Mouse (Mus musculus) MEL (cell line): Measurements from ENCODE around the gene Fmo3. TPM values are rescaled to one million over a fixed set of nuclear protein-coding genes. Genes with fewer than 3 reads are reported as not detected.

Source experiments
- DNase-seq: peaks from one replicate; pipeline ENCODE4 v3.0.0; 2011; ENCODE audit warnings: low read depth, low spot score
- H3K27ac ChIP-seq: 2 replicates; pipeline ENCODE4 v1.5.1; 2012; ENCODE audit warnings: low read depth, mild to moderate bottlenecking, control low read depth, low read length, moderate library complexity; ENCODE audit not compliant: control insufficient read depth
- H3K27me3 ChIP-seq, 2 experiments: fragments of 150-350 bp in 1 of 2; sonication (generic) in 1 of 2; 2 replicates each; pipeline ENCODE4 v1.6.1; 2012; ENCODE audit warnings: low read length in 2 of 2, mild to moderate bottlenecking in 2 of 2, improper control_type of control experiment in 1 of 2, moderate library complexity in 1 of 2; ENCODE audit not compliant: insufficient read depth in 2 of 2, control insufficient read depth in 1 of 2
- H3K36me3 ChIP-seq, 2 experiments: 2 replicates each; pipeline ENCODE4 v1.6.1; 2012 to 2014; ENCODE audit warnings: low read length in 2 of 2, improper control_type of control experiment in 1 of 2, inconsistent platforms in 1 of 2, mild to moderate bottlenecking in 1 of 2; ENCODE audit not compliant: insufficient read depth in 2 of 2, control insufficient read depth in 1 of 2
- H3K4me1 ChIP-seq, 2 experiments: fragments of 150-350 bp in 1 of 2; sonication (generic) in 1 of 2; 2 replicates each; pipeline ENCODE4 v1.6.1; 2012; ENCODE audit warnings: low read length in 2 of 2, improper control_type of control experiment in 1 of 2, mild to moderate bottlenecking in 1 of 2; ENCODE audit not compliant: insufficient read depth in 2 of 2, control insufficient read depth in 1 of 2
- H3K4me3 ChIP-seq, 2 experiments: fragments of 150-350 bp in 1 of 2; sonication (generic) in 1 of 2; 2 replicates each; pipeline ENCODE4 v1.5.1; 2012; ENCODE audit warnings: low read depth in 2 of 2, low read length in 2 of 2, mild to moderate bottlenecking in 2 of 2, moderate library complexity in 2 of 2, control low read depth in 1 of 2, improper control_type of control experiment in 1 of 2; ENCODE audit not compliant: control insufficient read depth in 1 of 2, insufficient read depth in 1 of 2
- H3K79me2 ChIP-seq: 2 replicates; pipeline ENCODE4 v1.6.1; 2012; ENCODE audit warnings: mild to moderate bottlenecking, low read length, moderate library complexity; ENCODE audit not compliant: control insufficient read depth, poor library complexity, insufficient read depth
- H3K9ac ChIP-seq: 2 replicates; pipeline ENCODE4 v1.6.1; 2012; ENCODE audit warnings: low read depth, mild to moderate bottlenecking, control low read depth, low read length, moderate library complexity; ENCODE audit not compliant: control insufficient read depth, poor library complexity, severe bottlenecking
- H3K9me3 ChIP-seq: fragments of 150-350 bp; sonication (generic); replicated peaks from 2 replicates; pipeline ENCODE4 v1.6.1; 2012; ENCODE audit warnings: mild to moderate bottlenecking, low read length, improper control_type of control experiment, moderate library complexity; ENCODE audit not compliant: insufficient read depth
- BHLHE40 ChIP-seq: IDR thresholded peaks from 2 replicates; pipeline ENCODE4 v1.6.1; 2012; ENCODE audit warnings: low read depth, mild to moderate bottlenecking, inconsistent platforms, low read length, improper control_type of control experiment, borderline replicate concordance
- CHD1 ChIP-seq: IDR thresholded peaks from 2 replicates; pipeline ENCODE4 v1.6.1; 2012; ENCODE audit warnings: low read depth, mild to moderate bottlenecking, inconsistent platforms, low read length, improper control_type of control experiment
- CHD2 ChIP-seq: IDR thresholded peaks from 2 replicates; pipeline ENCODE4 v1.6.1; 2011; ENCODE audit warnings: low read length, improper control_type of control experiment
- CTCF ChIP-seq, 3 experiments: IDR thresholded peaks in 2 of 3; conservative IDR thresholded peaks in 1 of 3; 2 replicates each; pipeline ENCODE4 v1.5.1; 2011 to 2012; ENCODE audit warnings: low read length in 3 of 3, low read depth in 2 of 3, mild to moderate bottlenecking in 2 of 3, improper control_type of control experiment in 1 of 3, inconsistent platforms in 1 of 3, mixed read lengths in 1 of 3, moderate library complexity in 1 of 3; ENCODE audit not compliant: control insufficient read depth in 1 of 3, insufficient read depth in 1 of 3, poor library complexity in 1 of 3, severe bottlenecking in 1 of 3
- ELF1 ChIP-seq: IDR thresholded peaks from 2 replicates; pipeline ENCODE4 v1.6.1; 2014; ENCODE audit warnings: low read depth, mild to moderate bottlenecking, inconsistent platforms, low read length, improper control_type of control experiment, moderate library complexity
- HCFC1 ChIP-seq: IDR thresholded peaks from 2 replicates; pipeline ENCODE4 v1.6.1; 2012; ENCODE audit warnings: low read depth, mild to moderate bottlenecking, inconsistent platforms, low read length, improper control_type of control experiment, moderate library complexity
- MAZ ChIP-seq: IDR thresholded peaks from 2 replicates; pipeline ENCODE4 v1.6.1; 2012; ENCODE audit warnings: low read depth, mild to moderate bottlenecking, inconsistent platforms, low read length, improper control_type of control experiment
- MEF2A ChIP-seq: IDR thresholded peaks from 2 replicates; pipeline ENCODE4 v1.6.1; 2014; ENCODE audit warnings: low read depth, mild to moderate bottlenecking, inconsistent platforms, low read length, improper control_type of control experiment; ENCODE audit not compliant: poor library complexity, insufficient replicate concordance, severe bottlenecking; ENCODE audit errors: extremely low read depth
- MYB ChIP-seq: IDR thresholded peaks from 2 replicates; pipeline ENCODE4 v1.6.1; 2011; ENCODE audit warnings: mild to moderate bottlenecking, low read depth, low read length, improper control_type of control experiment
- MYC ChIP-seq: IDR thresholded peaks from 2 replicates; pipeline ENCODE4 v1.6.1; 2011; ENCODE audit warnings: low read depth, mild to moderate bottlenecking, low read length, improper control_type of control experiment, moderate library complexity
- NRF1 ChIP-seq: IDR thresholded peaks from 2 replicates; pipeline ENCODE4 v1.6.1; 2014; ENCODE audit warnings: low read depth, mild to moderate bottlenecking, inconsistent platforms, low read length, improper control_type of control experiment, moderate library complexity; ENCODE audit not compliant: poor library complexity, insufficient read depth, severe bottlenecking
- RCOR1 ChIP-seq: IDR thresholded peaks from 2 replicates; pipeline ENCODE4 v1.6.1; 2012; ENCODE audit warnings: low read depth, mild to moderate bottlenecking, inconsistent platforms, low read length, improper control_type of control experiment
- SIN3A ChIP-seq: IDR thresholded peaks from 2 replicates; pipeline ENCODE4 v1.6.1; 2012; ENCODE audit warnings: low read length, improper control_type of control experiment, inconsistent platforms
- SMC3 ChIP-seq: IDR thresholded peaks from 2 replicates; pipeline ENCODE4 v1.6.1; 2011; ENCODE audit warnings: low read depth, low read length, improper control_type of control experiment
- TBP ChIP-seq: IDR thresholded peaks from 2 replicates; pipeline ENCODE4 v1.8.0; 2011; ENCODE audit warnings: low read depth, low read length, improper control_type of control experiment
- TCF12 ChIP-seq: IDR thresholded peaks from 2 replicates; pipeline ENCODE4 v1.6.1; 2014; ENCODE audit warnings: low read depth, mild to moderate bottlenecking, inconsistent platforms, low read length, improper control_type of control experiment, moderate library complexity
- UBTF ChIP-seq: IDR thresholded peaks from 2 replicates; pipeline ENCODE4 v1.6.1; 2012; ENCODE audit warnings: low read depth, mild to moderate bottlenecking, inconsistent platforms, low read length, improper control_type of control experiment, moderate library complexity, borderline replicate concordance; ENCODE audit not compliant: insufficient read depth
- USF1 ChIP-seq: IDR thresholded peaks from 2 replicates; pipeline ENCODE4 v1.6.1; 2014; ENCODE audit warnings: low read depth, mild to moderate bottlenecking, inconsistent platforms, low read length, improper control_type of control experiment, moderate library complexity
- USF2 ChIP-seq, 2 experiments: IDR thresholded peaks; 2 replicates each; pipeline ENCODE4 v1.6.1; 2011 to 2012; ENCODE audit warnings: improper control_type of control experiment in 2 of 2, low read length in 2 of 2, borderline replicate concordance in 1 of 2, inconsistent platforms in 1 of 2, low read depth in 1 of 2, mild to moderate bottlenecking in 1 of 2; ENCODE audit not compliant: insufficient read depth in 1 of 2
- ZC3H11A ChIP-seq: IDR thresholded peaks from 2 replicates; pipeline ENCODE4 v1.6.1; 2012; ENCODE audit warnings: low read depth, mild to moderate bottlenecking, inconsistent platforms, low read length, improper control_type of control experiment
- ZMIZ1 ChIP-seq: IDR thresholded peaks from 2 replicates; pipeline ENCODE4 v1.6.1; 2012; ENCODE audit warnings: low read depth, mild to moderate bottlenecking, inconsistent platforms, low read length, improper control_type of control experiment, moderate library complexity
- polyA plus RNA-seq, 2 experiments: library from polyadenylated mRNA; stranded (reverse) in 1 of 2; unstranded in 1 of 2; fragments of >175 nt in 1 of 2; fragments of >200 nt in 1 of 2; gene quantifications; 2 replicates each; pipeline versions ENCODE4 v1.2.1 to v1.2.4; 2012; ENCODE audit warnings: low replicate concordance in 2 of 2, low read depth in 1 of 2; ENCODE audit not compliant: insufficient read length in 2 of 2, insufficient read depth in 1 of 2, missing spikeins in 1 of 2
- total RNA-seq: library from RNA; depleted of rRNA; stranded (reverse); fragments of 300-350 nt; gene quantifications from 2 replicates; pipeline ENCODE4 v1.2.3, GENCODE M21; 2012

The Fmo3 gene
- total and polyA plus RNA-seq, 3 experiments: not detected

GRCm38 (mm10) chr1:162937415-162937814 lies 46.9 kb downstream of the Fmo3 start, which contains the start of gene Fmo6:
Gene Fmo6 (minus strand): TSS chr1:162937515.
- no peak for DNase-seq
- no peak for TF ChIP-seq MEF2A
- no peak for TF ChIP-seq BHLHE40
- TF ChIP-seq NRF1: no peak
- no peak for TF ChIP-seq SMC3
- TF ChIP-seq ELF1: no peak
- no peak for TF ChIP-seq CTCF (IDR thresholded peaks at IDR 0.05 in 2 of 3, conservative IDR thresholded peaks at IDR 0.05 in 1 of 3; ENCODE audit: control insufficient read depth in 1 of 3, insufficient read depth in 1 of 3, low read depth in 2 of 3, low read length in 3 of 3, poor library complexity in 1 of 3, severe bottlenecking in 1 of 3)
- no peak for TF ChIP-seq CHD1
- TF ChIP-seq ZMIZ1: no peak
- no peaks in the 10 kb centered on the region for H3K4me1 ChIP-seq
- H3K36me3 ChIP-seq: no peaks in the 10 kb centered on the region
- no peak within 1 kb of the TSS for H3K9ac ChIP-seq
- no peaks in the 10 kb centered on the region for H3K27me3 ChIP-seq
- no peak within 1 kb of the TSS for H3K27ac ChIP-seq
- H3K4me3 ChIP-seq: no peak within 1 kb of the TSS
- H3K79me2 ChIP-seq: no peaks in the 10 kb centered on the region
- no peaks in the 10 kb centered on the region for H3K9me3 ChIP-seq

GRCm38 (mm10) chr1:162934374-162935012 lies 49.8 kb downstream of the Fmo3 start:
- Histone ChIP-seq H3K4me1 (no peaks in the 10 kb centered on the region), H3K36me3 (no peaks in the 10 kb centered on the region), H3K27ac (no peak overlapping the region), H3K4me3 (no peak overlapping the region), H3K27me3 (no peaks in the 10 kb centered on the region), H3K9me3 (no peaks in the 10 kb centered on the region), H3K9ac (no peak overlapping the region), H3K79me2 (no peaks in the 10 kb centered on the region)
- DNase-seq: no peak
- TF ChIP-seq MYC (no peak), HCFC1 (no peak), MAZ (no peak), CHD2 (no peak), USF2 (IDR thresholded peaks at IDR 0.05; ENCODE audit: borderline replicate concordance in 1 of 2, insufficient read depth in 1 of 2, low read depth in 1 of 2, low read length in 2 of 2) (no peak), UBTF (no peak), RCOR1 (no peak), MYB (no peak), TBP (no peak), SIN3A (no peak), USF1 (no peak), CTCF (IDR thresholded peaks at IDR 0.05 in 2 of 3, conservative IDR thresholded peaks at IDR 0.05 in 1 of 3; ENCODE audit: control insufficient read depth in 1 of 3, insufficient read depth in 1 of 3, low read depth in 2 of 3, low read length in 3 of 3, poor library complexity in 1 of 3, severe bottlenecking in 1 of 3) (no peak), TCF12 (no peak), ZC3H11A (no peak), BHLHE40 (no peak)
